Mouse (Mus musculus): Measurements from ENCODE around the gene Atp6v0a2.
A peak's percentile ranks its signal among the peaks of the same experiment; 100 is the strongest.

Gene Atp6v0a2

GRCm38 (mm10) chr5:124628448-124629363 lies at the start of gene Atp6v0a2:
Gene Atp6v0a2, plus strand, starts transcription at chr5:124628576.
- no peak for TF ChIP-seq GATA4 (IDR thresholded peaks at IDR 0.05; ENCODE audit: insufficient replicate concordance, low read length)

DNA sequence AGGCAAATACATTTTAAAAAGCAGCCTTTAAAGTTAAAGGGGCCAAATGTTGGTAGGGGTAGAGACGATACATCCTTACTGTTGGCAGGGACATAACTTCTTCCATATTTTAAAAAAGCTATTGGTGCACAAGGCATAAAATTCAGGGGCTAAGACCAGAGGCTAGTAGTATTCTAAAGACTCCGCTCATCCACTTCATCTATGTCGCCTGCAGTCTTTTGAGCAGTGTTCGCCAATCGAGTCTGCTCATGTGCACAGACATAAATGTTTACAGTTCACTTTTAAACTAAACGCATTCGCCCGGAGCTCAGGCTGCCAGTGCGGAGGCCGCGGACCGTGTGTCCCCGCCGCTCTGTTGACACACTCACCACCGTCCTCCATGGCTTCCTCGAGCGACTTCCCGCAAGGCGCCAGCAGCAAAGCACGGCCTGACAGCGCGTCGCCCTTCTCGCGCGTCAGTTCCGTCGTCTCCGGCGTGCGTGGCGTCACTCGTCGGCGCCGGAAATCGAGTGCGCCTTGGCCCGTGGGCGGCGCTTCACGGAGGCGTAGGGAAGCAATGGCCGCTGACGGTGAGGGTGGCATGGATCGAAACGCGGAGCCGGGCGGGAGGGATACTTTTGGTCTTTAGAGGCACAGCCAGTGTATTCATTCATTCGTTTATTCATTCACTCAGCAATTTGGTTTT lies 49.6 kb upstream of the Atp6v0a2 start, which contains the start of the genes Eif2b1 and Gtf2h3:
Gene Eif2b1, minus strand, starts transcription at position 499 of the 685 bp plus-strand sequence.
Gene Gtf2h3, plus strand, starts transcription at position 508 of the 685 bp plus-strand sequence.
- TF ChIP-seq GATA4 (IDR thresholded peaks at IDR 0.05; ENCODE audit: insufficient replicate concordance, low read length) = peak; percentile 68; the same call in 1 of the 2 replicates

DNA sequence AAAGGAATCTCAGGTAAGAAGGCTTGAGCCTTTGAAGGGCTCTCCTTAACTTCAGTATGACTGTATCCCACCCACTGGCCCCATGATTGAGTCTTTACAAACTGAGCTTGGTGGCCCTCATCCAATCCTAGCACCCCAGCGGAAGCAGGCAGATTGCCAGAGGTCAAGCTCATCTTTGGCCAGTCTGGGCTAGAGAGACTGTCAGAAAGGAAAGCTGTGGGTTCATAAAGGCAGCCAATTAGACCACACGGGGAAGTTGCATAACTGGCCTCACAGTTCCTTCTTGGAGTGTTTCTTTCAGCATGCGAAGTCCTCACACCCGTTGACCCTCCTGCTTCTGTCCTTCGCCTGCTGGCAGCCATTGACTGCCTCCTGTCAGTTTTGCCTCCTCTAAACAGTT lies 45.9 kb upstream of the Atp6v0a2 start:
- TF ChIP-seq GATA4 (IDR thresholded peaks at IDR 0.05; ENCODE audit: insufficient replicate concordance, low read length) = no peak

DNA sequence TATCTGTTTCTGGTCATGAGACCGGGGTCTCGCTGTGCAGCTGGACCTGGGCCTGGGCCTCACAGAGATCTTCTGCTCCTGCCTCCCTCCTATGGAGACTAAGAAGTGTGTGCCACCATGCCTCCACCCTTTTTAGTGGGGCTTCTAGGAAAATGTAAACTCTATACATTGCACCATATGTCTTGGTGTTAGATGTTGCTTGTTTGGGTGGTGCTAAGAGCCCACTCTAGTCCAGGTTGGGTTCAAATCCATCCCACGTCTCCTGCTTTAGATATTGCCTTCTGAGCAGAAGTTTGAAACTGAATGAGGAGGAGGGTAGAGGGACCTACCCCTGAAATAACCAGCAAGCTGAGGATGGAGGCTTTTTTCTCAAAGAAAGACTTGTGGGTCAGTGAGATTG lies 35.6 kb upstream of the Atp6v0a2 start:
- no peak for TF ChIP-seq GATA4 (IDR thresholded peaks at IDR 0.05; ENCODE audit: insufficient replicate concordance, low read length)

- no peak for TF ChIP-seq GATA4 (IDR thresholded peaks at IDR 0.05; ENCODE audit: insufficient replicate concordance, low read length)
Measured at GRCm38 (mm10) chr5:124598224-124599174, 29.9 kb upstream of the Atp6v0a2 start.

DNA sequence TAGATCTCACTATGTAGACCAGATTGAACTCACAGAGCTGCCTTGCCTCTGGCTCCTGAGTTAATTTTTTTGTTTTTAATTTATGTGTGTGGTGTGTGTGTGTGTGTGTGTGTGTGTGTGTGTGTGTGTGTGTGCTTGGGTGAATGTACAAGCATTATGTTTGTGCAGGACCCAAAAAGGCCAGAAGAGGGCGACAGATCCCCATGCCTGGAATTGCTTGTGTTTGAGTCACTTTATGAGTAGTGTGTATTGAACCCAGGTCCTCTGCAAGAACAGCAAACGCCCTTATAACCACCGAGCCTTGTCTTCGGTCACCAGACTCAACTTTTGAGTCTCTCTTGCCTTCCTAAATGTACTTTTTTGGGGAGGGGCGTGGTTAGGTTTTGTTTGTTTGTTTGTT lies 26.0 kb upstream of the Atp6v0a2 start:
- no peak for TF ChIP-seq GATA4 (IDR thresholded peaks at IDR 0.05; ENCODE audit: insufficient replicate concordance, low read length)

- no peak for TF ChIP-seq GATA4 (IDR thresholded peaks at IDR 0.05; ENCODE audit: insufficient replicate concordance, low read length)
Measured at GRCm38 (mm10) chr5:124604296-124604695, 24.1 kb upstream of the Atp6v0a2 start.

DNA sequence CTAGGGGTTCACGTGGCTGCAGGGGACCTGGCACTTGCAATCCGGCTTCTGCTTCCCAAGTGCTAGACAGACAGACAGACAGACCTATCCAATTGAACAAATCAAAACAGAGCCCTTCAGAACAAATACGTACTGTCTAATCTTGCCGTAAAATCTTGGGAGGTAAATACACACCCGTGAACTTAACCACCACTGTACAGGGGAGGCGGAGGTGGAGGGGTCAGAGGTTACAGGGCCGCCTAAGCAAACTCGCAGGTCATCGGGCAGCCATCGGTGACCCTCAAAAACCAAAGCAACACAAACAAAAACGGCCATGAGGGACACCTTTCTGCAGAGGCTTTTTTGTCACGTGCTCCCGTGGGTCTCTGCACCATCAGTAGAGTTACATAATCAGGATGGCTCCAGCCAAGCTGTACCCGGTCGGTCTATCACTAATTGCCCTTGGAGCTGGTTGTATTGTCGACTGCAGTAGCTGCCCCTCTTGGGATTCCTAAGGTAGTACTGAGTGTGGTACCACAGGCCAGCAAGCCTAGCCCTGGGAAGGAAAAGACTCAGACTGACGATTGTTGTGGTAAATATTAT lies 23.2 kb upstream of the Atp6v0a2 start:
- peak; percentile 96 for TF ChIP-seq GATA4 (IDR thresholded peaks at IDR 0.05; ENCODE audit: insufficient replicate concordance, low read length)

GRCm38 (mm10) chr5:124610965-124611364 lies 17.4 kb upstream of the Atp6v0a2 start:
- TF ChIP-seq GATA4 (IDR thresholded peaks at IDR 0.05; ENCODE audit: insufficient replicate concordance, low read length) = no peak

- no peak for TF ChIP-seq GATA4 (IDR thresholded peaks at IDR 0.05; ENCODE audit: insufficient replicate concordance, low read length)
Measured at GRCm38 (mm10) chr5:124614709-124615108, 13.7 kb upstream of the Atp6v0a2 start.

GRCm38 (mm10) chr5:124618711-124619110 lies 9.7 kb upstream of the Atp6v0a2 start:
- no peak for TF ChIP-seq GATA4 (IDR thresholded peaks at IDR 0.05; ENCODE audit: insufficient replicate concordance, low read length)

DNA sequence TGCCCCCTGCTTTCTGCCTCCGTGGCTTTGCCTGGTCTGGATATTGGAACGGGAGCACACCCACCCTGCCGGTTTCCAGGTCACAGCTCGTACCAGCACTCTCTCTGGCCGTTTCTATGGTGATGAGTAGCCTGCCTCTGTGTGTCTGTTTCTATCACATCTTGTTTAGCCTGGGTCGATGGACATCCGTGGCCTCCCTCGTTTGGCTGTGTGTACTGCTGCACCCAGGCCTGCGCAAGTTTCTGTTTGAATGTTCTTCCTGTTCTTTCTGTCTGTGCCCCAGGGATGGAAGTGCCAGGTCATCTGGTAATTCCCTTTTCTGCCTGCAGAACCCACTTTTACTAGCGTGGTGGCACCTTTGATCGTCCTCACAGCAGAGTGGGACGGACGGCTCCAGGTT lies 7.0 kb upstream of the Atp6v0a2 start:
- TF ChIP-seq GATA4 (IDR thresholded peaks at IDR 0.05; ENCODE audit: insufficient replicate concordance, low read length) = no peak

GRCm38 (mm10) chr5:124622890-124623289 lies 5.5 kb upstream of the Atp6v0a2 start:
- no peak for TF ChIP-seq GATA4 (IDR thresholded peaks at IDR 0.05; ENCODE audit: insufficient replicate concordance, low read length)

GRCm38 (mm10) chr5:124624291-124624690 lies 4.1 kb upstream of the Atp6v0a2 start:
- TF ChIP-seq GATA4 (IDR thresholded peaks at IDR 0.05; ENCODE audit: insufficient replicate concordance, low read length) = no peak
